Mouse (Mus musculus): ENCODE data around the gene Col9a3. TPM values are rescaled to one million over a fixed set of nuclear protein-coding genes. Genes with fewer than 3 reads are reported as not detected.

Gene Col9a3
- polyA plus RNA-seq, 1 experiment from 2014 or later: 0.16 TPM

GRCm38 (mm10) chr2:180583154-180583507 lies 14.5 kb upstream of the Col9a3 start:
- no peak overlapping the region for H3K27ac ChIP-seq

GRCm38 (mm10) chr2:180588736-180589122 lies 8.9 kb upstream of the Col9a3 start:
- Histone ChIP-seq H3K27ac (peak overlapping the region; percentile 60), H3K36me3 (ENCODE audit: inconsistent target) (peaks cover 46% of the 10 kb centered on the region), H3K79me2 (ENCODE audit: inconsistent target) (peaks cover 73% of the 10 kb centered on the region), H3K4me3 (ENCODE audit: inconsistent target) (peak overlapping the region; percentile 93)
- WGBS (ENCODE audit: missing documents): 49% methylated on average over 6 of the region's 6 CpGs

More at GRCm38 (mm10) chr2:180583154-180583507, 14.5 kb upstream of the Col9a3 start:
- H3K36me3 ChIP-seq (ENCODE audit: inconsistent target): peaks cover 18% of the 10 kb centered on the region; the same call in 1 of the 2 replicates
- H3K79me2 ChIP-seq (ENCODE audit: inconsistent target): peaks cover 49% of the 10 kb centered on the region
- peak overlapping the region; percentile 40 for H3K4me3 ChIP-seq (ENCODE audit: inconsistent target)
- WGBS (ENCODE audit: missing documents): 14% methylated on average over 7 of the region's 7 CpGs

- H3K27ac ChIP-seq: peak within 1 kb of the TSS; percentile 60
- peaks cover 52% of the 10 kb centered on the region for H3K36me3 ChIP-seq (ENCODE audit: inconsistent target)
- peaks cover 67% of the 10 kb centered on the region for H3K79me2 ChIP-seq (ENCODE audit: inconsistent target)
- peak within 1 kb of the TSS; percentile 93 for H3K4me3 ChIP-seq (ENCODE audit: inconsistent target)
- WGBS (ENCODE audit: missing documents): under 1% methylated on average over 55 of the region's 67 CpGs
Observed at GRCm38 (mm10) chr2:180589123-180589831, 8.3 kb upstream of the Col9a3 start, which contains the start of gene Ogfr. Gene Ogfr (plus strand): TSS chr2:180589245.

- Histone ChIP-seq H3K79me2 (ENCODE audit: inconsistent target) (no peaks in the 10 kb centered on the region), H3K36me3 (ENCODE audit: inconsistent target) (peaks cover 25% of the 10 kb centered on the region), H3K27ac (no peak overlapping the region), H3K4me3 (ENCODE audit: inconsistent target) (no peak overlapping the region)
- WGBS (ENCODE audit: missing documents): 37% methylated on average over 32 of the region's 41 CpGs
Observed at GRCm38 (mm10) chr2:180598157-180598705, 641 bp downstream of the Col9a3 start.

- 58% methylated on average over 9 of the region's 9 CpGs for WGBS (ENCODE audit: missing documents)
Observed at GRCm38 (mm10) chr2:180600569-180601021, 3.0 kb downstream of the Col9a3 start.

GRCm38 (mm10) chr2:180604781-180605180 lies 7.2 kb downstream of the Col9a3 start:
- H3K36me3 ChIP-seq (ENCODE audit: inconsistent target): no peaks in the 10 kb centered on the region
- no peaks in the 10 kb centered on the region for H3K79me2 ChIP-seq (ENCODE audit: inconsistent target)
- no peak overlapping the region for H3K4me3 ChIP-seq (ENCODE audit: inconsistent target)
- no peak overlapping the region for H3K27ac ChIP-seq
- WGBS (ENCODE audit: missing documents): 70% methylated on average over 6 of the region's 6 CpGs

More at GRCm38 (mm10) chr2:180600569-180601021, 3.0 kb downstream of the Col9a3 start:
- Histone ChIP-seq H3K79me2 (ENCODE audit: inconsistent target) (no peaks in the 10 kb centered on the region), H3K36me3 (ENCODE audit: inconsistent target) (peaks cover 3% of the 10 kb centered on the region; the same call in 1 of the 2 replicates), H3K27ac (no peak overlapping the region), H3K4me3 (ENCODE audit: inconsistent target) (no peak overlapping the region)

GRCm38 (mm10) chr2:180610283-180610682 lies 12.7 kb downstream of the Col9a3 start:
- no peaks in the 10 kb centered on the region for H3K79me2 ChIP-seq (ENCODE audit: inconsistent target)
- no peaks in the 10 kb centered on the region for H3K36me3 ChIP-seq (ENCODE audit: inconsistent target)
- H3K27ac ChIP-seq: no peak overlapping the region
- 88% methylated on average over 4 of the region's 4 CpGs for WGBS (ENCODE audit: missing documents)
- no peak overlapping the region for H3K4me3 ChIP-seq (ENCODE audit: inconsistent target)

GRCm38 (mm10) chr2:180611882-180612281 lies 14.3 kb downstream of the Col9a3 start:
- no peaks in the 10 kb centered on the region for H3K79me2 ChIP-seq (ENCODE audit: inconsistent target)
- no peak overlapping the region for H3K4me3 ChIP-seq (ENCODE audit: inconsistent target)
- no peaks in the 10 kb centered on the region for H3K36me3 ChIP-seq (ENCODE audit: inconsistent target)
- 15% methylated on average over 2 of the region's 2 CpGs for WGBS (ENCODE audit: missing documents)
- H3K27ac ChIP-seq: no peak overlapping the region

- no peak overlapping the region for H3K4me3 ChIP-seq (ENCODE audit: inconsistent target)
- 18% methylated on average over 79 of the region's 112 CpGs for WGBS (ENCODE audit: missing documents)
Observed at GRCm38 (mm10) chr2:180641576-180642554, 44.3 kb downstream of the Col9a3 start.

GRCm38 (mm10) chr2:180642555-180643260 lies 45.1 kb downstream of the Col9a3 start, which contains the start of gene Tcfl5:
Gene Tcfl5 (minus strand): TSS chr2:180642708.
- no peaks in the 10 kb centered on the region for H3K79me2 ChIP-seq (ENCODE audit: inconsistent target)
- no peak within 1 kb of the TSS for H3K27ac ChIP-seq
- H3K36me3 ChIP-seq (ENCODE audit: inconsistent target): no peaks in the 10 kb centered on the region
- H3K4me3 ChIP-seq (ENCODE audit: inconsistent target): no peak within 1 kb of the TSS
- WGBS (ENCODE audit: missing documents): 17% methylated on average over 28 of the region's 56 CpGs

More at GRCm38 (mm10) chr2:180641576-180642554, 44.3 kb downstream of the Col9a3 start:
- H3K79me2 ChIP-seq (ENCODE audit: inconsistent target): no peaks in the 10 kb centered on the region
- no peaks in the 10 kb centered on the region for H3K36me3 ChIP-seq (ENCODE audit: inconsistent target)
- H3K27ac ChIP-seq: no peak overlapping the region

- H3K36me3 ChIP-seq (ENCODE audit: inconsistent target): no peaks in the 10 kb centered on the region
- H3K79me2 ChIP-seq (ENCODE audit: inconsistent target): no peaks in the 10 kb centered on the region
- H3K27ac ChIP-seq: no peak overlapping the region
- H3K4me3 ChIP-seq (ENCODE audit: inconsistent target): no peak overlapping the region
Observed at GRCm38 (mm10) chr2:180643626-180644025, 46.0 kb downstream of the Col9a3 start.

GRCm38 (mm10) chr2:180646841-180647240 lies 49.3 kb downstream of the Col9a3 start:
- no peaks in the 10 kb centered on the region for H3K36me3 ChIP-seq (ENCODE audit: inconsistent target)
- no peak overlapping the region for H3K4me3 ChIP-seq (ENCODE audit: inconsistent target)
- no peaks in the 10 kb centered on the region for H3K79me2 ChIP-seq (ENCODE audit: inconsistent target)
- H3K27ac ChIP-seq: no peak overlapping the region

- Histone ChIP-seq H3K27ac (no peak overlapping the region), H3K4me3 (ENCODE audit: inconsistent target) (no peak overlapping the region), H3K79me2 (ENCODE audit: inconsistent target) (no peaks in the 10 kb centered on the region), H3K36me3 (ENCODE audit: inconsistent target) (no peaks in the 10 kb centered on the region)
- WGBS (ENCODE audit: missing documents): 81% methylated on average over 7 of the region's 7 CpGs
Observed at GRCm38 (mm10) chr2:180654666-180655065, 57.1 kb downstream of the Col9a3 start.

- H3K36me3 ChIP-seq (ENCODE audit: inconsistent target): no peaks in the 10 kb centered on the region
- WGBS (ENCODE audit: missing documents): 81% methylated on average over 6 of the region's 6 CpGs
- no peaks in the 10 kb centered on the region for H3K79me2 ChIP-seq (ENCODE audit: inconsistent target)
- no peak overlapping the region for H3K27ac ChIP-seq
- H3K4me3 ChIP-seq (ENCODE audit: inconsistent target): no peak overlapping the region
Observed at GRCm38 (mm10) chr2:180655150-180655549, 57.6 kb downstream of the Col9a3 start.

Measured in macrophage (primary cell).